Mouse (Mus musculus): ENCODE measurements around the gene Clcnkb. TPM values are rescaled to one million over a fixed set of nuclear protein-coding genes. Genes with fewer than 3 reads are reported as not detected.

Gene Clcnkb
- polyA plus RNA-seq, 1 experiment from 2014 or later: 0.90 TPM

GRCm38 (mm10) chr4:141404518-141405313 lies 11.1 kb downstream of the Clcnkb start:
- H3K4me2 ChIP-seq: peak overlapping the region; percentile 55
- H3K4me1 ChIP-seq (ENCODE audit: control insufficient read depth, insufficient read depth, low read length): peaks cover 12% of the 10 kb centered on the region
- H3K36me3 ChIP-seq (ENCODE audit: control insufficient read depth, insufficient read depth, low read length): no peaks in the 10 kb centered on the region
- no peak overlapping the region for H3K9ac ChIP-seq (ENCODE audit: low read depth, low read length)
- 0 out of 2 replicates have a peak, but pooled peaks cover 3% of the 10 kb centered on the region for H3K27me3 ChIP-seq (ENCODE audit: control insufficient read depth, insufficient read depth, low read length)
- 7% methylated on average over 15 of the region's 15 CpGs for WGBS (ENCODE audit: insufficient replicate concordance)
- peak; percentile 75 for ATAC-seq (replicated peaks; ENCODE audit: insufficient number of reproducible peaks, low FRiP score, low TSS enrichment)
- H3K9me3 ChIP-seq (replicated peaks; ENCODE audit: control insufficient read depth, low read length): no peaks in the 10 kb centered on the region
- H3K4me3 ChIP-seq (ENCODE audit: low read depth, low read length): no peak overlapping the region
- H3K27ac ChIP-seq (ENCODE audit: low read depth, low read length): no peak overlapping the region

DNA sequence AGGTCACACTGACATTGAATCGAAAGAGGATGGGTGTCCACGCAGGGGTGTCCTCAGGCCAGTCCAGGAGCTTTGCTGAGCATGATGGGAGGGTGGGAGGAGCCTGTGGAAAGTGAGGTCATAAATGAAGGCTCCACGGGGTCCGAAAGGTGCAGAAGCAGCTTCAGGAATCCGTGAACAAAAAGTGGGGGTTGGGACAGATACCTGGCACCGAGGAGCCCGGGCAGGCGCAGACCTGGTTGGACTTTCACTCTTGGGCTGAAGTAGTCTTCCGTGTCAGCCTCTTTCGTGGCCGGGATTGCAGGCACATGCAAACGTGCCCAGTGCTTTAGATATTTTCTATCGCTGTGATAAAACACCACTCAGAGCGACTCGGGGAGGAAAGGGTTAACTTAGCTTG lies 15.6 kb downstream of the Clcnkb start:
- H3K4me3 ChIP-seq (ENCODE audit: low read depth, low read length): no peak overlapping the region
- ATAC-seq (replicated peaks; ENCODE audit: insufficient number of reproducible peaks, low FRiP score, low TSS enrichment): no peak
- no peak overlapping the region for H3K9ac ChIP-seq (ENCODE audit: low read depth, low read length)
- H3K27ac ChIP-seq (ENCODE audit: low read depth, low read length): no peak overlapping the region
- no peaks in the 10 kb centered on the region for H3K9me3 ChIP-seq (replicated peaks; ENCODE audit: control insufficient read depth, low read length)
- 79% methylated on average over 15 of the region's 15 CpGs for WGBS (ENCODE audit: insufficient replicate concordance)
- no peak overlapping the region for H3K4me2 ChIP-seq
- peaks cover 15% of the 10 kb centered on the region for H3K27me3 ChIP-seq (ENCODE audit: control insufficient read depth, insufficient read depth, low read length)
- H3K36me3 ChIP-seq (ENCODE audit: control insufficient read depth, insufficient read depth, low read length): no peaks in the 10 kb centered on the region
- no peaks in the 10 kb centered on the region for H3K4me1 ChIP-seq (ENCODE audit: control insufficient read depth, insufficient read depth, low read length)

GRCm38 (mm10) chr4:141398545-141398944 lies 17.3 kb downstream of the Clcnkb start, which contains the start of gene Clcnka:
TSS of gene Clcnka (minus strand) at chr4:141398724.
- 54% methylated on average over 12 of the region's 12 CpGs for WGBS (ENCODE audit: insufficient replicate concordance)
- Histone ChIP-seq H3K36me3 (ENCODE audit: control insufficient read depth, insufficient read depth, low read length) (no peaks in the 10 kb centered on the region), H3K4me2 (no peak within 1 kb of the TSS), H3K4me3 (ENCODE audit: low read depth, low read length) (no peak within 1 kb of the TSS), H3K9ac (ENCODE audit: low read depth, low read length) (no peak within 1 kb of the TSS), H3K9me3 (replicated peaks; ENCODE audit: control insufficient read depth, low read length) (no peaks in the 10 kb centered on the region), H3K4me1 (ENCODE audit: control insufficient read depth, insufficient read depth, low read length) (no peaks in the 10 kb centered on the region), H3K27ac (ENCODE audit: low read depth, low read length) (no peak within 1 kb of the TSS), H3K27me3 (ENCODE audit: control insufficient read depth, insufficient read depth, low read length) (peaks cover 18% of the 10 kb centered on the region)
- no peak for ATAC-seq (replicated peaks; ENCODE audit: insufficient number of reproducible peaks, low FRiP score, low TSS enrichment)

DNA sequence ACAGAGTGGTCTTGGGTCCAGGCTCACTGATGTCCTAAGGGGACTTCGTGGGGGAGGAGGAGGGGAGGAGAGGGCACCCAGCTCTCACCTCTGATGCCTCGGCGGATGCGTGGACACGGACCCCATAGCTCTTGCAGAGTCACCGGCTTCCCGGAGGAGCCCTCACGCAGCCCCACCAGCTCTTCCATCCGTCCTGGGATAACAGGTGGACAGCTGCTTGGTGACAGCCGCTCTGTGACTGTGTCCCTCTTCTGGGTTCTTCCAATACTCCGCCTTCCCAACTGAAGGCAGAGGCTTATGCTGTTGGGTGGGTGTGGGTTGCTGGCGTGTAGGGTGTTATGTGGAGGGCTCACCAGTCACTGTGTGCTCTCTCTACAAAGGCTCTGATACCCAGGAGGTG lies 18.0 kb downstream of the Clcnkb start:
- peaks cover 18% of the 10 kb centered on the region for H3K27me3 ChIP-seq (ENCODE audit: control insufficient read depth, insufficient read depth, low read length)
- WGBS (ENCODE audit: insufficient replicate concordance): 74% methylated on average over 12 of the region's 12 CpGs

GRCm38 (mm10) chr4:141394751-141395150 lies 21.1 kb downstream of the Clcnkb start:
- no peaks in the 10 kb centered on the region for H3K36me3 ChIP-seq (ENCODE audit: control insufficient read depth, insufficient read depth, low read length)
- H3K4me3 ChIP-seq (ENCODE audit: low read depth, low read length): peak overlapping the region; percentile 3; the same call in 1 of the 2 replicates
- 15% methylated on average over 16 of the region's 16 CpGs for whole genome bisulfite sequencing (ENCODE audit: insufficient replicate concordance)
- H3K27ac ChIP-seq (ENCODE audit: low read depth, low read length): no peak overlapping the region
- H3K27me3 ChIP-seq (ENCODE audit: control insufficient read depth, insufficient read depth, low read length): peaks cover 18% of the 10 kb centered on the region
- peak overlapping the region; percentile 53 for H3K4me2 ChIP-seq
- H3K4me1 ChIP-seq (ENCODE audit: control insufficient read depth, insufficient read depth, low read length): no peaks in the 10 kb centered on the region
- no peaks in the 10 kb centered on the region for H3K9me3 ChIP-seq (replicated peaks; ENCODE audit: control insufficient read depth, low read length)
- no peak for ATAC-seq (replicated peaks; ENCODE audit: insufficient number of reproducible peaks, low FRiP score, low TSS enrichment)
- no peak overlapping the region for H3K9ac ChIP-seq (ENCODE audit: low read depth, low read length)

More for the DNA sequence above, 18.0 kb downstream of the Clcnkb start:
- H3K27ac ChIP-seq (ENCODE audit: low read depth, low read length): no peak overlapping the region
- H3K9ac ChIP-seq (ENCODE audit: low read depth, low read length): no peak overlapping the region
- H3K36me3 ChIP-seq (ENCODE audit: control insufficient read depth, insufficient read depth, low read length): no peaks in the 10 kb centered on the region
- H3K9me3 ChIP-seq (replicated peaks; ENCODE audit: control insufficient read depth, low read length): no peaks in the 10 kb centered on the region
- no peaks in the 10 kb centered on the region for H3K4me1 ChIP-seq (ENCODE audit: control insufficient read depth, insufficient read depth, low read length)
- no peak overlapping the region for H3K4me2 ChIP-seq
- no peak overlapping the region for H3K4me3 ChIP-seq (ENCODE audit: low read depth, low read length)
- no peak for ATAC-seq (replicated peaks; ENCODE audit: insufficient number of reproducible peaks, low FRiP score, low TSS enrichment)

GRCm38 (mm10) chr4:141391293-141391692 lies 24.5 kb downstream of the Clcnkb start:
- Histone ChIP-seq H3K27me3 (ENCODE audit: control insufficient read depth, insufficient read depth, low read length) (peaks cover 10% of the 10 kb centered on the region), H3K27ac (ENCODE audit: low read depth, low read length) (no peak overlapping the region), H3K4me3 (ENCODE audit: low read depth, low read length) (no peak overlapping the region), H3K9ac (ENCODE audit: low read depth, low read length) (no peak overlapping the region), H3K36me3 (ENCODE audit: control insufficient read depth, insufficient read depth, low read length) (no peaks in the 10 kb centered on the region), H3K4me1 (ENCODE audit: control insufficient read depth, insufficient read depth, low read length) (no peaks in the 10 kb centered on the region), H3K4me2 (no peak overlapping the region), H3K9me3 (replicated peaks; ENCODE audit: control insufficient read depth, low read length) (no peaks in the 10 kb centered on the region)
- ATAC-seq (replicated peaks; ENCODE audit: insufficient number of reproducible peaks, low FRiP score, low TSS enrichment): no peak
- WGBS (ENCODE audit: insufficient replicate concordance): 68% methylated on average over 12 of the region's 12 CpGs

DNA sequence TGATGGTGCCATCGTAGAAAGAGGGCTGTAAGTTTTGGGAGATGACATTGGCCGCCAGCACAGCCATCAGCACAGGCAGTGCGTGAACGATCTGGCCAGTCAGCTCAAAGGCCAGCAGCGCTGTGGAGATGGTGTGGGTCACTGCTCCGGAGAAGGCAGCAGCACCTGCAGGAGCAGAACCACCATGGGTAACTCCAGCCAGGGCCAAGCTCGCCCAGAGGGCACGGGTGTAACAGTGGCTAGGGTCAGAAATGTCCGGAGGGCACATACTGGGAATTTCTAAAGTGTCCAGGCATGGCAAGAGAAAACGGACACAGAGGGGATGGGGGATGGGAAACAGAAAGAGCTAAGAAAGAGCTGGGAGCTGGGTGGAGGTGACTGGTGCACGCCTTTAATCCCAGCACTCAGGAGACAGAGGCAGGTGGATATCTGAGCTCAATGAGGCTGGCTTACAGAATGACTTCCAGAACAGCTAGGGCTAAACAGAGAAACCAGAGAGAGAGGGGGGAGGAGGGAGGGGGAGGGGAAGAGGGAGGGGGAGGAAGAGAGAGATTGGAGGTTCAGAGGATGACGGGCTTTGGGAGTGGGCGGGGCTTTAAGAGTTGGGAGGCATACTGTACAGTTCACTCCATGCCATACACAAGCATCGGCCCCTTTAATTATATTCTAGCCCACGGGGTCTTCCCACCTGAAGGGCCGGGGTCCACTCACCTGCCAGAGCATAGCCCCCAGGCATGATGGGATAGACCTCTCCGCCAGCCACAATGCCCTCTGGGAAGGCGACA lies 26.3 kb downstream of the Clcnkb start:
- Histone ChIP-seq H3K27ac (ENCODE audit: low read depth, low read length) (no peak overlapping the region), H3K4me1 (ENCODE audit: control insufficient read depth, insufficient read depth, low read length) (no peaks in the 10 kb centered on the region), H3K36me3 (ENCODE audit: control insufficient read depth, insufficient read depth, low read length) (no peaks in the 10 kb centered on the region), H3K4me3 (ENCODE audit: low read depth, low read length) (no peak overlapping the region), H3K27me3 (ENCODE audit: control insufficient read depth, insufficient read depth, low read length) (peaks cover 9% of the 10 kb centered on the region), H3K9me3 (replicated peaks; ENCODE audit: control insufficient read depth, low read length) (no peaks in the 10 kb centered on the region), H3K4me2 (no peak overlapping the region), H3K9ac (ENCODE audit: low read depth, low read length) (no peak overlapping the region)
- ATAC-seq (replicated peaks; ENCODE audit: insufficient number of reproducible peaks, low FRiP score, low TSS enrichment): no peak
- 58% methylated on average over 18 of the region's 18 CpGs for WGBS (ENCODE audit: insufficient replicate concordance)

DNA sequence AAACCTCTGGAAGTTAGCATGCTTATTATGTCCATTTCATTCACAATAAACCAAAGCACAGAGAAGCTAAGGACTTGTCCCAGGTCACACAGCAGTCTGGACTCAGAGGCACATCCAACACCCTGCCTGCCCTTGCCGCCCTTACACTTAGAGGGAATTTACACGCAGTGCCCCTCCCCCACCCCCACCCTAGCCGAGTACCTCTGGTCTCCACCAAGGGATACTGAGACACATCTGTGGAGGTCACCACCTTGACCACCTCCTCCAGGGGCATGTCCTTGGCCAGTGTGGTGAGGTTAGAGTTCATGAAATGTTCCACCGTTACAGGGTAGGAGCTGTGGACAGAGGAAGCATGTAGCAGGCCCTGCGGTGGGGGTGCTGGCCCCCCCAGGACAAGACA lies 27.9 kb downstream of the Clcnkb start:
- H3K9ac ChIP-seq (ENCODE audit: low read depth, low read length): no peak overlapping the region
- H3K4me2 ChIP-seq: no peak overlapping the region
- peaks cover 2% of the 10 kb centered on the region; the same call in 1 of the 2 replicates for H3K4me1 ChIP-seq (ENCODE audit: control insufficient read depth, insufficient read depth, low read length)
- ATAC-seq (replicated peaks; ENCODE audit: insufficient number of reproducible peaks, low FRiP score, low TSS enrichment): no peak
- H3K27ac ChIP-seq (ENCODE audit: low read depth, low read length): no peak overlapping the region
- H3K27me3 ChIP-seq (ENCODE audit: control insufficient read depth, insufficient read depth, low read length): peaks cover 22% of the 10 kb centered on the region
- no peaks in the 10 kb centered on the region for H3K9me3 ChIP-seq (replicated peaks; ENCODE audit: control insufficient read depth, low read length)
- no peak overlapping the region for H3K4me3 ChIP-seq (ENCODE audit: low read depth, low read length)
- no peaks in the 10 kb centered on the region for H3K36me3 ChIP-seq (ENCODE audit: control insufficient read depth, insufficient read depth, low read length)
- 69% methylated on average over 5 of the region's 5 CpGs for WGBS (ENCODE audit: insufficient replicate concordance)
